Mouse (Mus musculus): ENCODE results near the gene Usf1.

DNA sequence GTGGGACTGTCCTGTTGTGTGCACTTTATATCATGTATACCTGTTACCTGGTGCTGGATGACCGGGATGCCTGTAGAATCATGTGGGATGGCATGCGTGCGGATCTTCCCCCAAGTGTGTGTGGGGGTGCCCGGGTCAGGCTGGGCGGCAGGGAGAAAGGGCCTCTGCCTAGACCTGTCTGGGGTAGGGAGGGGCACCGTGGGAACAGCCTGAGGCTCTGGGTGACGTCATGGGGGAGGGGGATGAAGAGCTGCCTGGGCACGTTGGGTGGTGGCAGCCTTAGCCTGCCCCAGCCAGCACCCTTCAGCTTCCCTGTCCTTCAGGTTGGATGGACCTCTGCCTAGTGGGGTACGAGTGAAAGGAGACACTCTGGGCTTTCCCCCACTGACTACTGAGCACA is 26.8 kb upstream of the Usf1 start:
- TF ChIP-seq CTCF (IDR thresholded peaks at IDR 0.05) = no peak
- no peak for TF ChIP-seq EP300 (IDR thresholded peaks at IDR 0.05)

All from lung, postnatal 0 days (tissue).